Mouse (Mus musculus): ENCODE measurements at regions not wholly inside any gene's neighbourhood (a gene's known extent, or its start where the extent isn't known, plus 50 kb on each side); places are given as distances from the start of the nearest gene placed in this dataset.

- TF ChIP-seq POLR2A (IDR thresholded peaks at IDR 0.05; ENCODE audit: insufficient read length, low read depth): no peak
- no peak for TF ChIP-seq E2F4 (IDR thresholded peaks at IDR 0.05; ENCODE audit: insufficient read depth)
- TF ChIP-seq CEBPB (IDR thresholded peaks at IDR 0.05; ENCODE audit: insufficient read depth, poor library complexity, severe bottlenecking): no peak
- no peak for TF ChIP-seq MAX (IDR thresholded peaks at IDR 0.05; ENCODE audit: low read depth)
- no peak for TF ChIP-seq MYOG (IDR thresholded peaks at IDR 0.05; ENCODE audit: control insufficient read depth in 1 of 3, insufficient read depth in 1 of 3, insufficient read length in 2 of 3, low read depth in 2 of 3)
- TF ChIP-seq POLR2AphosphoS2 (IDR thresholded peaks at IDR 0.05; ENCODE audit: insufficient read length, low read depth): no peak
- no peak for TF ChIP-seq USF1 (IDR thresholded peaks at IDR 0.05; ENCODE audit: low read depth)
- no peak for TF ChIP-seq TCF12 (IDR thresholded peaks at IDR 0.05; ENCODE audit: insufficient read depth, poor library complexity, severe bottlenecking)
- TF ChIP-seq TCF3 (IDR thresholded peaks at IDR 0.05; ENCODE audit: insufficient read length, low read depth): no peak
- TF ChIP-seq SRF (IDR thresholded peaks at IDR 0.05; ENCODE audit: control insufficient read depth, insufficient read length, low read depth): no peak
- TF ChIP-seq MYOD1 (IDR thresholded peaks at IDR 0.05; ENCODE audit: control insufficient read depth in 1 of 3, insufficient read length in 2 of 3, low read depth in 2 of 3): no peak
Observed at GRCm38 (mm10) chr8:11947766-11948165, 107.5 kb downstream of the Tex29 start.
